Mouse (Mus musculus): Measurements from ENCODE around the gene Ubxn11.

Ubxn11 gene
- long read RNA-seq, experiment 1, transcript Ubxn11-202 (15 exons, 1,573 nt) = major isoform, 8 of 12 reads
- long read RNA-seq, experiment 1, partial matches to known transcripts = 2 of 12 reads
- long read RNA-seq, experiment 1, other reads (novel, unspliced or antisense) = 2 of 12 reads
- long read RNA-seq, experiment 2, transcript Ubxn11-202 (15 exons, 1,573 nt) = major isoform, 9 of 22 reads
- long read RNA-seq, experiment 2, partial matches to known transcripts = 2 of 22 reads
- long read RNA-seq, experiment 2, other reads (novel, unspliced or antisense) = 10 of 22 reads

GRCm38 (mm10) chr4:134101979-134102741 is at the start of gene Ubxn11:
TSS of gene Ubxn11 (plus strand) at chr4:134102570.
- intact Hi-C loops (cut with DNase I) = no loop called here

- intact Hi-C loops (cut with DNase I) = no loop called here
Measured at GRCm38 (mm10) chr4:134053538-134053937, 48.8 kb upstream of the Ubxn11 start, which contains the start of gene Zfp683. TSS of gene Zfp683 (plus strand) at chr4:134053838.

- intact Hi-C loops (cut with DNase I) = no loop called here
Measured at GRCm38 (mm10) chr4:134058166-134058715, 44.1 kb upstream of the Ubxn11 start.

- intact Hi-C loops (cut with DNase I) = no loop called here
Measured at GRCm38 (mm10) chr4:134058908-134059307, 43.5 kb upstream of the Ubxn11 start.

GRCm38 (mm10) chr4:134060135-134060865 is 42.1 kb upstream of the Ubxn11 start, which contains the start of gene Crybg2:
TSS of gene Crybg2 (plus strand) at chr4:134060815.
- intact Hi-C loops (cut with DNase I) = no loop called here

- intact Hi-C loops (cut with DNase I) = no loop called here
Measured at GRCm38 (mm10) chr4:134061166-134061830, 41.1 kb upstream of the Ubxn11 start.

- intact Hi-C loops (cut with DNase I) = no loop called here
Measured at GRCm38 (mm10) chr4:134061944-134062446, 40.4 kb upstream of the Ubxn11 start.

GRCm38 (mm10) chr4:134062561-134062960 is 39.8 kb upstream of the Ubxn11 start:
- intact Hi-C loops (cut with DNase I) = no loop called here

GRCm38 (mm10) chr4:134065431-134066004 is 36.9 kb upstream of the Ubxn11 start:
- intact Hi-C loops (cut with DNase I) = no loop called here

GRCm38 (mm10) chr4:134067383-134067782 is 35.0 kb upstream of the Ubxn11 start:
- intact Hi-C loops (cut with DNase I) = no loop called here

- intact Hi-C loops (cut with DNase I) = no loop called here
Measured at GRCm38 (mm10) chr4:134067833-134068544, 34.4 kb upstream of the Ubxn11 start.

GRCm38 (mm10) chr4:134068793-134069580 is 33.4 kb upstream of the Ubxn11 start:
- intact Hi-C loops (cut with DNase I) = no loop called here

- intact Hi-C loops (cut with DNase I) = no loop called here
Measured at GRCm38 (mm10) chr4:134078694-134079093, 23.7 kb upstream of the Ubxn11 start.

- intact Hi-C loops (cut with DNase I) = no loop called here
Measured at GRCm38 (mm10) chr4:134080674-134081073, 21.7 kb upstream of the Ubxn11 start.

- intact Hi-C loops (cut with DNase I) = no loop called here
Measured at GRCm38 (mm10) chr4:134081730-134082386, 20.5 kb upstream of the Ubxn11 start.

GRCm38 (mm10) chr4:134082460-134082859 is 19.9 kb upstream of the Ubxn11 start:
- intact Hi-C loops (cut with DNase I) = no loop called here

- intact Hi-C loops (cut with DNase I) = no loop called here
Measured at GRCm38 (mm10) chr4:134084999-134085398, 17.4 kb upstream of the Ubxn11 start.

- intact Hi-C loops (cut with DNase I) = loop anchor here (2.0 kb wide), 1 partner anchor 51 kb away; no protein-coding TSS in a partner anchor
Measured at GRCm38 (mm10) chr4:134087412-134087811, 15.0 kb upstream of the Ubxn11 start.

All from adrenal gland (tissue).